Mouse (Mus musculus): ENCODE results near the gene Kif1b.

Gene Kif1b

GRCm38 (mm10) chr4:149313558-149314253, 6.2 kb upstream of the Kif1b start:
- DNase-seq: no peak

GRCm38 (mm10) chr4:149311996-149312395, 4.5 kb upstream of the Kif1b start:
- no peak for DNase-seq

- no peak for DNase-seq
Observed at GRCm38 (mm10) chr4:149308491-149308820, 963 bp upstream of the Kif1b start.

GRCm38 (mm10) chr4:149306712-149307595, 539 bp downstream of the Kif1b start:
- DNase-seq: peak; percentile 83

- DNase-seq: no peak
Observed at GRCm38 (mm10) chr4:149305761-149306711, 1.5 kb downstream of the Kif1b start.

GRCm38 (mm10) chr4:149304466-149304865, 3.0 kb downstream of the Kif1b start:
- no peak for DNase-seq

- no peak for DNase-seq
Observed at GRCm38 (mm10) chr4:149303502-149303901, 4.0 kb downstream of the Kif1b start.

GRCm38 (mm10) chr4:149302751-149303150, 4.7 kb downstream of the Kif1b start:
- no peak for DNase-seq

GRCm38 (mm10) chr4:149302136-149302535, 5.4 kb downstream of the Kif1b start:
- DNase-seq: no peak

- no peak for DNase-seq
Observed at GRCm38 (mm10) chr4:149296501-149296900, 11.0 kb downstream of the Kif1b start.

- no peak for DNase-seq
Observed at GRCm38 (mm10) chr4:149292984-149293383, 14.5 kb downstream of the Kif1b start.

GRCm38 (mm10) chr4:149291061-149291460, 16.4 kb downstream of the Kif1b start:
- no peak for DNase-seq

- no peak for DNase-seq
Observed at GRCm38 (mm10) chr4:149290157-149290750, 17.2 kb downstream of the Kif1b start.

GRCm38 (mm10) chr4:149286287-149287137, 21.0 kb downstream of the Kif1b start:
- DNase-seq: no peak

GRCm38 (mm10) chr4:149285691-149286090, 21.8 kb downstream of the Kif1b start:
- no peak for DNase-seq

GRCm38 (mm10) chr4:149283018-149283417, 24.5 kb downstream of the Kif1b start:
- no peak for DNase-seq

GRCm38 (mm10) chr4:149282025-149282738, 25.3 kb downstream of the Kif1b start:
- DNase-seq: no peak

GRCm38 (mm10) chr4:149277571-149277970, 29.9 kb downstream of the Kif1b start:
- no peak for DNase-seq

- DNase-seq: no peak
Observed at GRCm38 (mm10) chr4:149273128-149273527, 34.4 kb downstream of the Kif1b start.

GRCm38 (mm10) chr4:149270541-149270940, 37.0 kb downstream of the Kif1b start:
- DNase-seq: no peak

- no peak for DNase-seq
Observed at GRCm38 (mm10) chr4:149269026-149269425, 38.5 kb downstream of the Kif1b start.
